Mouse (Mus musculus) spleen, postnatal 10 days (tissue): ENCODE measurements around the gene Vegfc.

Experiments used
- DNase-seq, 2 experiments: peaks; one replicate each; pipeline ENCODE4 v3.0.0; 2021 to 2022; ENCODE audit warnings: low spot score in 2 of 2

Vegfc gene

DNA sequence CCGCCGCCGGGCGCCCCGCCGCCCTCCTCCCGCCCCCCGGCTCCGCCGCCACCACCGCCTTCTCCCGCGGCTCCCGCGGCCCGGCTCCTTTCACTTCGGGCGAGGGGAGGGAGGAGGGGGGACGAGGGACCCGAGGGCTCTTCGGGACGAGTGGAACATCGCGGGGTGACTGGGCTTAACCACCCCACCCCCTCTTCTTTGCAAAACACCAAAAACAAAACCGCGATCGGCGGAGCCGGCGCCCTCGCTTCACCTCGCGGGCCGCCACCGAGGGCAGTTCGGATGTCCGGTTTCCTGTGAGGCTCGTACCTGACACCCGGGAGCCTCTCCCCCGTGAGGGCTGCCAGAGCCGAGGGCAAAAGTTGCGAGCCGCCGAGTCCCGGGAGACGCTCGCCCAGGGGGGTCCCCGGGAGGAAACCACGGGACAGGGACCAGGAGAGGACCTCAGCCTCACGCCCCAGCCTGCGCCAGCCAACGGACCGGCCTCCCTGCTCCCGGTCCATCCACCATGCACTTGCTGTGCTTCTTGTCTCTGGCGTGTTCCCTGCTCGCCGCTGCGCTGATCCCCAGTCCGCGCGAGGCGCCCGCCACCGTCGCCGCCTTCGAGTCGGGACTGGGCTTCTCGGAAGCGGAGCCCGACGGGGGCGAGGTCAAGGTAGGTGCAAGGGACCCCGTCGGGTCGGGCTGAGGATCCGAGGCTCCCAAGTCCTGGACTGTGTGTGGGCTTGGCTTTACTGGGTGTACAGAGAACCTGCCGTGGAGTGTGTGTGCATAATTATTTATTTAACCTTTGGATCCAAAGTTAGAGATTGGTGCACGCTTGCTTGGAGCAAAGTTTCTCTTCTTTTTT is at the start of gene Vegfc:
Gene Vegfc (plus strand): TSS at position 336 of the 850 bp plus-strand sequence.
- peak; percentile 16 to 31 for DNase-seq

DNA sequence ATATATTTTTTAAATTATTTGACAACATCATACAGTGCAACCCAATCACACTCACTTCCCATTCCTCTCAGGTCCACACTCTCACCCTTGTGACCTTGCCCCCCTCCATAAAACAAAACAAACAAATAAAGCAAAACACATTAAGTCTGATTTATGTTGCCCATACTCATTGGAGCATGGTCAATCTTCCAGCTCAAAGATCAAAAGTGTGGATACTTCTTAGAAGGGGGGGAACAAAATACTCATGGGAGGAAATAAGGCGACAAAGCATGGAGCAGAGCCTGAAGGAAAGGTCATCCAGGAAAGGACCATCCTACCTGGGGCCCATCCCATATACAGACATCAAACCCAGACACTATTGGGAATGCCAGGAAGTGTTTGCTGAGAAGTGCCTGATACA is 42.8 kb upstream of the Vegfc start:
- no peak for DNase-seq

- no peak for DNase-seq
These were observed 34.8 kb upstream of the Vegfc start for GRCm38 (mm10) chr8:54042601-54043000.

DNA sequence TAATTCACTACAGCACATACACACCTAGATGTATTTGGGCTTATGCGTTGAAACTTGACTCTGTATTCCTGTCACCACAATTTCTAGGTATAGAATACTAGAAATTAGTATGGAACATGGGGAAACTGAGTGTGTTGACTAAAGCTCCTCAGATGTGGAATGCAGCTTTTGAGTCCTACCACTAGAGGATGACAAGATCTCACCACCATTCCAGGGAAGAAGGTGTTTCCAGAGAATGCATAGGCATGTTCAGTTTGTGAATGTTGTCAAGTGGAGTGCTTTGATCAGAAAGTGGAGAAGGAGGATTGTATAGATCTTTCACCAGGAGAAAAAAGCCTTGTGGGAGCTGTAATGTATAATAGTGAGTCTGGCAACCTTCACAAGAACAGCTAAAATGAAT is 33.9 kb upstream of the Vegfc start:
- no peak for DNase-seq

- no peak for DNase-seq
These were observed 24.2 kb upstream of the Vegfc start for GRCm38 (mm10) chr8:54053210-54053609.

DNA sequence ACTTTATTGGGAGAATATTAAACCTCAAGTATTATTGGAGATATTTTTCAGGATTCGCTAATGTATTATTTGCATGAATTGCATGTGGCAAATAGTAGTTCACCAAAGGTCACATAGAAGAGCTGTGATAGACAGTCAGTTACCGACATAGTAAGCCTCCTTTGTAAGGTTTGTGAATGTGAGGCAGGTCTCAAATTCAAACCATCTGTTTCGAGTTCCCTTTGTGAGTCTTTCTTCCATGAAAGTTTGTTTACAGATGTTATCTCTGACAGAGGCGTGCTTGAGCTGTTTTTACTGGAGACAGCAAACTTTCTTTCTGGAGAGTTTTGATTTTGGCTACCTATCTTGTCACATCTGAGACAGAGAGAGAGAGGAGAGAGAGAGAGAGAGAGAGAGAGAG is 11.9 kb upstream of the Vegfc start:
- DNase-seq: no peak

GRCm38 (mm10) chr8:54076301-54076700 is 1.1 kb upstream of the Vegfc start:
- DNase-seq: no peak

DNA sequence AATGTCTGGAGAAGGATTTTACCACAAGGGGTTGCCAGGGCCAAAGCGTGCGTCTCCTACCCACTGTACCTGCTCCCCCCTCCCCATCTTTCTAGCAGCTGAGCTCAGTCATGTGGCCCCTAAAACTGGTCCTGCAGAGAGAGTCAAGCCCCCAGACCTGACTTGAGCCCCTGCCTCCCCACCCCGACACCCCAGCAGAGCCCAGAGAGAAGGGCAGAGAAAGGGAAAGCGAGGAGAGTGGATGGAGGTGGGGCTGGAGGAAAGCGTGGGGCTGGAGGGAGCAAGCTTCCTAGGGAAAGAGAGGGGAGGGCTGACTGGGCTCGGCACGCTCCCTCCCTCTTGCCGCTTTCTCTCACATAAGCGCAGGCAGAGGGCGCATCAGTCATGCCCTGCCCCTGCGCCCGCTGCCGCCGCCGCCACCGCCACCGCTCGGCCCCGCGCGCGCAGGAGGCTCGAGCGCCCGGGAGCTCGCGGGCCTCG is 575 bp upstream of the Vegfc start:
- no peak for DNase-seq

DNA sequence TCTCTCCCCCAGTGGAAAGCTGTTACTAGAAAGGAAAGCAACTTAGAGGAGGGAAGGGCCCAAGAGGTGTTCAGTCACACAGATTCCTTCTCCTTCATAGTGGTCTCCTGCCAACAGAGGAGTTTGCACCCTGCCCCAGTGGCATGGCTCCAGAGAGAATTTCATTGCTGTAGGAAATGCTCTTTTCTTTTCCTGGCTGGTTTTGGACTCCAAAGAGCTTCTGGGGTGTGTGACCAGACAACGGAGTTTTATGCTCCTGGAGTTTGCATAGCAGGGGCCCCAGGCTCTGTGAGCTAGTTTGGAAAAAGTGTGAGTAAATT is 675 bp downstream of the Vegfc start:
- DNase-seq: no peak

GRCm38 (mm10) chr8:54079001-54079400 is 1.6 kb downstream of the Vegfc start:
- DNase-seq: no peak

GRCm38 (mm10) chr8:54079601-54080000 is 2.2 kb downstream of the Vegfc start:
- no peak for DNase-seq

DNA sequence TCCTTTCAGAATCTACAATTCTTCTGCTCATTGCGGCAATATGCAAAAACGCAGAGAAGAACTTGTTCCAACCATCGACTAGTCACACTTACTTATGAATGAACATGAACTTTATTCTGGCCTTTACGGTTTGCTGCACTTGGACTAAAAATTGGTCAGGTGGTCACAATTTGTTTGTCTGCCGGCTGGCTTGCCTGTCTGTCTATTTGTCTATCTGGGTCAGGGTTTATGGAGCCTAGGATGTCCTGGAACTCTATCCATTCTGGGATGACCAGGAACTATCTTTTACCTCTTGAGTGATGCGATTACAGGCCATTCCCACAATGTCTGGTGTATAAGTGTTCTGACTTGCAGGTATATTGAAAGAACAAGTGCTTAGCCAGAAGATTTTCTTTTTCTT is 8.5 kb downstream of the Vegfc start:
- no peak for DNase-seq

DNA sequence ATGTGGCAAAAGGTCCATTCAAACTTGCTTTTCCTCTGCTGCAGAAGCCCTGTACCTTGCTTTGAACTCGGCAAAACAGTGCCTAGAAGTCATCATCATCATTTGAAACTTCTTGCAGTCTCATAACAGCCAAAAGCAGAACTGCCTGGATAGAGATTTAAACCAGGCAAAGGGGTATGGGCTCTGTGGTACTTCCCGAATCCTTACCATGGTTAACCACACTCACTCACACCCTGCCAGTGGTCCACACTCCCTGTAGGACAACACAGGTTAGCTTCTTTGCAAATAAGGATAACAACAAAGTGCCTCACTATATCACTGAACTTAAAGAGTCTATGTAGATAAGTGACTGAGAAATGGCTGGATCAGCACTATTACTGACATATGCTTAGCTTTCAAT is 9.7 kb downstream of the Vegfc start:
- DNase-seq: no peak

GRCm38 (mm10) chr8:54089204-54089603 is 11.8 kb downstream of the Vegfc start:
- DNase-seq: no peak

GRCm38 (mm10) chr8:54089901-54090300 is 12.5 kb downstream of the Vegfc start:
- DNase-seq: no peak

DNA sequence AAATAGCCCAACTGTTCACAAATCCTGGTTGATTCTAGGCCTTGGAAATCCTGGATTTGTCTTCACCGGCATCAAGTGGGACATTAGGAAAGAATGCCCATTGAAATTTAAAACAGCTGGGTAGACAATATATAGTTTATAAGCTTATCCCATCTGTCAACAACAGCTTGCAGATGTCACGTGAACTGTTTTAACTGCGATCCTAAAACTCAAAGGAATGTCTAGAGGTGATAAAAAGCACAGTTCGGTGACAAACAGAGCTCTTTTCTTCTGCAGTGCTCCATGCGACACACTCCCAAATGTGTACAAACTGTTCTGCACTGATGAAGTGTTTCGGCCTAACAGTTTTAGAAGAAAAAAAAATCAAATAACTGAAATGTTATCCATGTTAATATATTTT is 22.7 kb downstream of the Vegfc start:
- no peak for DNase-seq

GRCm38 (mm10) chr8:54114581-54114980 is 37.2 kb downstream of the Vegfc start:
- no peak for DNase-seq

- no peak for DNase-seq
These were observed 42.7 kb downstream of the Vegfc start for GRCm38 (mm10) chr8:54120115-54120514.

GRCm38 (mm10) chr8:54121942-54122341 is 44.5 kb downstream of the Vegfc start:
- DNase-seq: no peak

DNA sequence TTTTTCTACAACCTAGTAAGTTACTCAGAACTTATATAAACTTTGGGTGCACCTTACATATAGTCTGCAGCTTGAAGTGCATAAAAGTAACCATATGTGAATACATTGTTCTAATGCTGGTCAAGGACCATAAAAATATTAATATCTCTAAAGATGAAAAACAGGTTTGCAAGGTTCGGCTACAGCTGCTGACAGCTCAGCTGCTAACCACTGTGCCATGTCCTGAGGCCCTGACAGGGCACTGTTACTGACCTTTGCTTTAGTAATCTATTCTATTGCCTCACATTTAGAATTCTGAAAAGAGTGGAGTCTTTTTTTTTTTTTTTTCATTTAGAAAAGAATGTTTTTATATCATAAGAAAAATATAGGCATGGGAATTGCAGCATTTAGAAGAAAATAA is 44.9 kb downstream of the Vegfc start:
- DNase-seq: no peak

DNA sequence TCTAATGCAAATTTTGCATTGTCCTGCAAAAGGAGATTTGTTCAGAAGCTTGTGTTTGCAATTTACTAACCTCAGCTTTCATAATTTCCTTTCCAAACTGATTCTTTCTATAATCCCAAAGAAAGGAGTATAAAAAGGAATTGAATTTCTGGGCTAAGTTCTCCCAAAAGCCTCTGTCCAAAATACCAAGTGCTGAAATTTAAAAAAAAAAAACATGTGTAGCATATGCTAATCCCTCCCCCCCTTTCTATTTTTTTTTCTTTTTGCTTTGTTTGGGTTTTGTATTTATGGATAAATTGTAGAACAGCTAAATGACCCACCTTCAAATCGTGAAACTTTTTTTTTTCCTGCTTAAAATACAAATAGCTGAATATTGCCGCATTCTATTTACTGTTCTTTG is 53.2 kb downstream of the Vegfc start:
- DNase-seq: no peak

DNA sequence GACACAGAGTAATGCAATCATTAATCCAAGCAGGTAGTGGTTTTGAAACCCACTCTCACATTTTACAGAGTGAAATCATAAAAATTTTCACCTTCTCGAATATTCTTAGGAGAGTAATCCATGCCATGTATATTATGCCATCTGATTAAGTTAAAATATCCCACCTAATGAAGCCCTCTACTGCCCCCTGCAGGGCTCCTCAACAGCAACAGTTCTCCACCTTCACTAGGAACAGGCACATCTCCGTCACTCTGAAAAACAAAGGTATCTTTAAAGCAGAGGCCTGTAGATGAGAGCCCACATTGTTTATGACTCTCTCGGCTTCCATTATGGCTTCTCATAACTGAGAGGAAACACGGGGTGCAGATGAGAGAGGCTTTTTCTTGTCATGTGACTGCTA is 75.8 kb downstream of the Vegfc start:
- DNase-seq: peak in 1 of 2 experiments; percentile 57

- DNase-seq: no peak
These were observed 86.1 kb downstream of the Vegfc start for GRCm38 (mm10) chr8:54163505-54163904.

DNA sequence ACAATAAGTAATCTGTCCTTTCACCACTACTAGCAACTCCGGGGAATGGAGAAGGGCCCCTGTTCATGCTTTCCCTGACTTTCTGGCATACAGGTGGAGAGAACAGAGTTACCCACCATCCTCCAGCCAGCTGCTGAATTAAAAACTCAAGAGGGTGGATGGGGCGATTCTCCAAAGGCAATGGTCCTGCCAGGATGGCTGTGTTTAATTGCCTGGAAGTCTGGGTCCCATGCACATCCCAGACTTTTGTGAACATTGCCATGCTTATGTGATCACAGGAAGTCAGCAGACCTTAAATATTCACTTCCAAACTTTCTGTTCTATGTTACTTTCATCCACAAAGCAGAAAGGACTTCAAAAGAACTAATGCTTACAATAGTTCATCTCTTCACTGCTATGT is 107.9 kb downstream of the Vegfc start:
- no peak for DNase-seq
